Mouse (Mus musculus) CH12.LX (cell line): ENCODE data around the gene Dlgap1. TPM values are rescaled to one million over a fixed set of nuclear protein-coding genes. Genes with fewer than 3 reads are reported as not detected.

ENCODE experiments used
- DNase-seq: peaks from one replicate; pipeline ENCODE4 v3.0.0-alpha.2; 2013; ENCODE audit errors: extremely low read depth
- H3K27ac ChIP-seq: 2 replicates; pipeline ENCODE4 v1.5.1; 2012; ENCODE audit warnings: low read depth, mild to moderate bottlenecking, control low read depth, moderate library complexity; ENCODE audit not compliant: insufficient read depth
- H3K27me3 ChIP-seq: replicated peaks from 2 replicates; pipeline ENCODE3; 2012; ENCODE audit warnings: inconsistent platforms
- H3K36me3 ChIP-seq, 2 experiments: replicated peaks in 1 of 2; 2 replicates each; pipeline versions ENCODE3 to v1.6.1; 2012; ENCODE audit warnings: inconsistent platforms in 1 of 2, low read length in 1 of 2, mild to moderate bottlenecking in 1 of 2, mixed read lengths in 1 of 2, moderate library complexity in 1 of 2; ENCODE audit not compliant: control insufficient read depth in 1 of 2, insufficient read depth in 1 of 2
- H3K4me1 ChIP-seq, 2 experiments: 2 replicates each; pipeline ENCODE4 v1.6.1; 2012; ENCODE audit warnings: inconsistent platforms in 1 of 2, moderate library complexity in 1 of 2; ENCODE audit not compliant: insufficient read depth in 2 of 2, control insufficient read depth in 1 of 2
- H3K4me2 ChIP-seq: 2 replicates; pipeline ENCODE4 v1.6.1; 2012; ENCODE audit warnings: low read depth, mild to moderate bottlenecking, control low read depth; ENCODE audit not compliant: poor library complexity, insufficient read depth, severe bottlenecking
- H3K4me3 ChIP-seq, 3 experiments: fragments of 150-350 bp in 1 of 3; sonication (generic) in 1 of 3; replicated peaks in 1 of 3; 2 replicates each; pipeline versions ENCODE3 to v1.5.1; 2011 to 2012; ENCODE audit warnings: low read depth in 2 of 3, low read length in 2 of 3, mild to moderate bottlenecking in 2 of 3, moderate library complexity in 2 of 3, control low read depth in 1 of 3, improper control_type of control experiment in 1 of 3, inconsistent platforms in 1 of 3, mixed read lengths in 1 of 3; ENCODE audit not compliant: poor library complexity in 1 of 3
- H3K79me2 ChIP-seq: replicated peaks from 2 replicates; pipeline ENCODE4 v1.6.1; 2012; ENCODE audit warnings: mild to moderate bottlenecking, moderate library complexity; ENCODE audit not compliant: control insufficient read depth, poor library complexity, insufficient read depth, severe bottlenecking; ENCODE audit errors: extremely low read depth
- H3K9ac ChIP-seq: 2 replicates; pipeline ENCODE4 v1.6.1; 2012; ENCODE audit warnings: low read depth, mild to moderate bottlenecking, control low read depth, moderate library complexity; ENCODE audit not compliant: insufficient read depth
- H3K9me3 ChIP-seq: replicated peaks from 2 replicates; pipeline ENCODE3; 2012; ENCODE audit warnings: low read length, inconsistent platforms, mixed read lengths
- BHLHE40 ChIP-seq: IDR thresholded peaks from 2 replicates; pipeline ENCODE4 v1.6.1; 2011; ENCODE audit warnings: mild to moderate bottlenecking, low read depth, low read length, improper control_type of control experiment
- CHD1 ChIP-seq: IDR thresholded peaks from 2 replicates; pipeline ENCODE4 v1.6.1; 2012; ENCODE audit warnings: low read depth, low read length, improper control_type of control experiment, inconsistent platforms
- CHD2 ChIP-seq: IDR thresholded peaks from 2 replicates; pipeline ENCODE4 v1.6.1; 2011; ENCODE audit warnings: low read length, improper control_type of control experiment
- E2F4 ChIP-seq: IDR thresholded peaks from 2 replicates; pipeline ENCODE4 v1.6.1; 2011; ENCODE audit warnings: low read depth, low read length, improper control_type of control experiment; ENCODE audit not compliant: insufficient replicate concordance
- ELF1 ChIP-seq: IDR thresholded peaks from 2 replicates; pipeline ENCODE4 v1.6.1; 2014; ENCODE audit warnings: low read depth, mild to moderate bottlenecking, inconsistent platforms, low read length, improper control_type of control experiment
- EP300 ChIP-seq: IDR thresholded peaks from 2 replicates; pipeline ENCODE4 v1.6.1; 2011; ENCODE audit warnings: low read length, improper control_type of control experiment
- ETS1 ChIP-seq: conservative IDR thresholded peaks from 2 replicates; pipeline ENCODE4 v1.6.1; 2012; ENCODE audit warnings: low read depth, mild to moderate bottlenecking, inconsistent platforms, low read length, improper control_type of control experiment, moderate library complexity
- HCFC1 ChIP-seq: IDR thresholded peaks from 2 replicates; pipeline ENCODE4 v1.6.1; 2012; ENCODE audit warnings: low read depth, mild to moderate bottlenecking, inconsistent platforms, low read length, improper control_type of control experiment
- IRF4 ChIP-seq: IDR thresholded peaks from 2 replicates; pipeline ENCODE4 v1.6.1; 2014; ENCODE audit warnings: low read depth, mild to moderate bottlenecking, inconsistent platforms, low read length, improper control_type of control experiment
- JUN ChIP-seq: IDR thresholded peaks from 2 replicates; pipeline ENCODE4 v1.6.1; 2011; ENCODE audit warnings: low read depth, mild to moderate bottlenecking, low read length, improper control_type of control experiment, moderate library complexity; ENCODE audit not compliant: insufficient read depth
- MXI1 ChIP-seq: IDR thresholded peaks from 2 replicates; pipeline ENCODE4 v1.6.1; 2011; ENCODE audit warnings: mild to moderate bottlenecking, low read depth, low read length, improper control_type of control experiment
- NELFE ChIP-seq: IDR thresholded peaks from 2 replicates; pipeline ENCODE4 v1.6.1; 2011; ENCODE audit warnings: low read depth, low read length, improper control_type of control experiment
- PAX5 ChIP-seq: IDR thresholded peaks from 2 replicates; pipeline ENCODE4 v1.6.1; 2012; ENCODE audit warnings: low read length, inconsistent platforms, mixed read lengths
- RAD21 ChIP-seq: IDR thresholded peaks from 2 replicates; pipeline ENCODE4 v1.6.1; 2011; ENCODE audit warnings: low read depth, mild to moderate bottlenecking, low read length, improper control_type of control experiment, moderate library complexity
- SIN3A ChIP-seq: IDR thresholded peaks from 2 replicates; pipeline ENCODE4 v1.6.1; 2012; ENCODE audit warnings: low read length, improper control_type of control experiment, inconsistent platforms
- SMC3 ChIP-seq: IDR thresholded peaks from 2 replicates; pipeline ENCODE4 v1.6.1; 2011; ENCODE audit warnings: low read depth, low read length, improper control_type of control experiment
- TBP ChIP-seq: conservative IDR thresholded peaks from 2 replicates; pipeline ENCODE4 v1.6.1; 2011; ENCODE audit warnings: low read depth, low read length, improper control_type of control experiment
- TCF12 ChIP-seq: IDR thresholded peaks from 2 replicates; pipeline ENCODE4 v1.6.1; 2014; ENCODE audit warnings: low read depth, mild to moderate bottlenecking, inconsistent platforms, low read length, improper control_type of control experiment
- UBTF ChIP-seq: IDR thresholded peaks from 2 replicates; pipeline ENCODE4 v1.6.1; 2012; ENCODE audit warnings: low read depth, mild to moderate bottlenecking, inconsistent platforms, low read length, improper control_type of control experiment, moderate library complexity
- USF1 ChIP-seq: IDR thresholded peaks from 2 replicates; pipeline ENCODE4 v1.6.1; 2014; ENCODE audit warnings: low read depth, mild to moderate bottlenecking, inconsistent platforms, low read length, improper control_type of control experiment
- USF2 ChIP-seq: conservative IDR thresholded peaks from 2 replicates; pipeline ENCODE4 v1.6.1; 2011; ENCODE audit warnings: low read depth, low read length, improper control_type of control experiment
- ZC3H11A ChIP-seq: IDR thresholded peaks from 2 replicates; pipeline ENCODE4 v1.6.1; 2012; ENCODE audit warnings: low read depth, mild to moderate bottlenecking, inconsistent platforms, low read length, improper control_type of control experiment
- ZKSCAN1 ChIP-seq: IDR thresholded peaks from 2 replicates; pipeline ENCODE4 v1.6.1; 2012; ENCODE audit warnings: low read depth, inconsistent platforms, low read length, improper control_type of control experiment, borderline replicate concordance
- ZMIZ1 ChIP-seq: IDR thresholded peaks from 2 replicates; pipeline ENCODE4 v1.6.1; 2012; ENCODE audit warnings: low read depth, mild to moderate bottlenecking, inconsistent platforms, low read length, improper control_type of control experiment
- dilution Hi-C: fragments of 300-500 bp; cut with MboI; formaldehyde crosslinking; loops from 2 replicates; pipeline ENCODE4 v1.14.3; 2020; ENCODE audit warnings: low sequenced_read_pairs; ENCODE audit not compliant: extremely low pct_unique_long_range_greater_than_20kb, extremely low pct_ligation_motif_present
- in situ Hi-C: fragments of 300-500 bp; cut with MboI; formaldehyde crosslinking; loops from 3 replicates; pipeline ENCODE4 v1.14.3; 2019; ENCODE audit warnings: low sequenced_read_pairs, low pct_ligation_motif_present, low pct_unique_long_range_greater_than_20kb, mixed read lengths
- polyA plus RNA-seq: library from polyadenylated mRNA; unstranded; fragments of >175 nt; gene quantifications from 2 replicates; pipeline ENCODE4 v1.2.1, GENCODE M21; 2012; ENCODE audit warnings: low read depth; ENCODE audit not compliant: insufficient read length
- total RNA-seq, 2 experiments: library from RNA; depleted of rRNA; stranded (reverse); fragments of 300-350 nt in 1 of 2; fragments of >200 nt in 1 of 2; gene quantifications; 2 replicates each; pipeline ENCODE4 v1.2.3; 2012 to 2014

The Dlgap1 gene
- total and polyA plus RNA-seq, 3 experiments: 0.51 to 2.7 (median 1.2) TPM

DNA sequence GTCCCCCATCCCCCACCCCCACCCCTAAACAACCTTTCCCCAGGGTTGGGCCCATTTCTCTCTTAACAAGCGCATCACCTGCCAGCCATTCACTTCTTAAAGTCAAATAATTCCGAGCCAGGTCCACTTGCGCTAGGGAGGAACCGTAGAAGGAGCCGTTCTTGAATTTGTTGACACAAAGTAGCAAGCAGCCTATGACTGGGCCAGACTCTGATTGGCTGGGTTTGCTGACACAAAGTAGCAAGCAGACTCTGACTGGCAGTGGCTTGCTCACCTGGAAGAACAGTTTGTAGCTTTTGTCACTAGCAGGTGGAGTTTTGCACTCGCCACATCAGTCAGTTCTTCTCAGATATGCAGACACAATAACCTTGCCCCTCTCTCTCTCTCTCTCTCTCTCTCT lies 695.1 kb downstream of the Dlgap1 start:
- H3K9me3 ChIP-seq: no peaks in the 10 kb centered on the region
- peaks cover 17% of the 10 kb centered on the region for H3K27me3 ChIP-seq
- H3K4me3 ChIP-seq: no peak overlapping the region
- no peak overlapping the region for H3K27ac ChIP-seq
- H3K36me3 ChIP-seq: no peaks in the 10 kb centered on the region
- H3K9ac ChIP-seq: no peak overlapping the region
- dilution Hi-C loops: no loop called here
- no peaks in the 10 kb centered on the region for H3K79me2 ChIP-seq
- TF ChIP-seq PAX5: no peak
- TF ChIP-seq HCFC1: no peak
- no peak for TF ChIP-seq USF2
- no peak for TF ChIP-seq SIN3A
- no peak for TF ChIP-seq NELFE
- TF ChIP-seq RAD21: no peak
- no peak for TF ChIP-seq UBTF
- no peak for TF ChIP-seq CHD1
- no peak for TF ChIP-seq E2F4
- no peak for TF ChIP-seq IRF4
- TF ChIP-seq ELF1: no peak
- TF ChIP-seq EP300: no peak
- H3K4me2 ChIP-seq: no peak overlapping the region
- no peak for DNase-seq
- peaks cover 0 to 4% of the 10 kb centered on the region in 2 experiments; a peak in 1 of 4 replicates for H3K4me1 ChIP-seq
- in situ Hi-C loops: no loop called here

DNA sequence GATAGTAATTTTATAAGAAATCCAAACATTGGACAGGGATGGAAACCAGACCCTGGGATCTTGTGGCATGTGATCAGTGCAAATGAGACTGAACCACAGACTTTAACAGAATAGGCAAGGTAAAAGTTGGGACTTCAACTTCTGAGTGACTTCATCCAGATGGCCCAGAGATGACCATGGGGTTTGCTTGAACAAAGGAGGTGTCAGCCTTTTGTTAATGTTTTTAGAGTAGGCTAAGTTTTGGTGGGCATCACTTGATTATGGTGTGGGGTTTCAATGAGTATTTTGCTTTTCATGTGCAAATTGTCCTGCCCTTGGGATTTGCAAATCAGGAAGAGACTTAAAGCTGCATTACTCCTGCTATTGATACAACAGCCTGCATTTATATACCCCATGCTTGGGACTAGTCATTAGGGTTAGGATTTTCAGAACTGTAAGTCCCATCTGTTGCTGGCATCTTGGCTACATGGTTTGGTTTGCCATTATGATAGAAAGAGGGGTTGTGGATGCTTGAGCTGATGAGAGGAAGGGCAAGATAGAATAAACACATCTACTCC lies 695.7 kb downstream of the Dlgap1 start:
- H3K79me2 ChIP-seq: no peaks in the 10 kb centered on the region
- dilution Hi-C loops: no loop called here

More for the DNA sequence above, 695.7 kb downstream of the Dlgap1 start:
- peaks cover 0 to 4% of the 10 kb centered on the region in 2 experiments; a peak in 1 of 4 replicates for H3K4me1 ChIP-seq
- no peak overlapping the region for H3K27ac ChIP-seq
- no peaks in the 10 kb centered on the region for H3K36me3 ChIP-seq
- no peak overlapping the region for H3K9ac ChIP-seq
- DNase-seq: no peak
- H3K9me3 ChIP-seq: no peaks in the 10 kb centered on the region
- TF ChIP-seq TCF12 (no peak), ETS1 (no peak), UBTF (no peak), RAD21 (no peak), CHD1 (no peak), CHD2 (no peak), NELFE (no peak), ZMIZ1 (no peak), MXI1 (no peak), SMC3 (no peak), EP300 (no peak), ZKSCAN1 (no peak), USF1 (no peak), JUN (no peak), ZC3H11A (no peak), TBP (no peak), ELF1 (no peak), BHLHE40 (no peak)
- in situ Hi-C loops: no loop called here
- peaks cover 17% of the 10 kb centered on the region for H3K27me3 ChIP-seq
- H3K4me3 ChIP-seq: no peak overlapping the region
- H3K4me2 ChIP-seq: no peak overlapping the region
